Mouse (Mus musculus): ENCODE data around the gene Sncb.

The Sncb gene

DNA sequence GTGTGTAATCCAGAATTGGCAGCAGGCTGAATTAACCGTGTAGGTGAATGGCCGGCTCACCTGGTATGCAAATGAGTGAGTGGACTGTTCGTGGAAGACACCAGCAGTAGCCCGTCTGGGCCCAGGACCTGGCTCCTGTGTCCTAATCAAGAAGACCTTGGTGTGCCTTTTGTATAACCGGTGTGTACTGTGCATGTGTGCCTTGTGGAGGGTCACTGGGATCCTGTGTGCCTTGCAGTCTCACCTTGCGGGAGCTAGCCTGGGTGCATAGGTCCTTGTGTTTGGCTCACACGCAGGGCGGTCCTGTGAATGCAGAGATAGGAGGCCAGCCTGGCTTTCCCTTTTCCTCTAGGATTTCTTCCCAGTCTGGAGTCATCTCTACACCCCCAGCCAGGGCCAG, 18.2 kb downstream of the Sncb start:
- DNase-seq, result no peak

GRCm38 (mm10) chr13:54746896-54747295, 19.5 kb downstream of the Sncb start:
- no peak for DNase-seq

GRCm38 (mm10) chr13:54746110-54746509, 20.3 kb downstream of the Sncb start:
- no peak for DNase-seq

DNA sequence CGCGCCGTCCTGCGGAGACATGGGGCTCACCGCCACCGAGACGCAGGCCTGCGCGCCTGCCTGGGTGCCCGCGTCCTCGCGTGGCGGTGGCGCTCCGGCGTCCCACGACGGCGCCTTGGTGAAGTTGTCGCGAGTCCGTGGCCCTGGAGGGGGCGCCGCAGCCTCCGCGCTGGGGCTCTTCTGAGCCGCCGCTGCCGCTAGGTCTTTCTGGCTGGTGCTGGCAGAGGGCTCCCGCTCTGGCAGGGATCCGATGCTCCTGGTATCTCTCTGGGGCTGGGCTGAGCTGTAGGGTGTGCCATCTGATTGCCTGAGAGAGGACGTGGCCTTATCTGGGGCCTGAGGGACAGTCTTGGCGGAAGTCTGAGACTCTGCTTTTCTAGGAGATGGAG, 28.2 kb downstream of the Sncb start:
- DNase-seq, result no peak

- DNase-seq, result peak; percentile 11
Observed at GRCm38 (mm10) chr13:54737488-54738212, 28.7 kb downstream of the Sncb start.

DNA sequence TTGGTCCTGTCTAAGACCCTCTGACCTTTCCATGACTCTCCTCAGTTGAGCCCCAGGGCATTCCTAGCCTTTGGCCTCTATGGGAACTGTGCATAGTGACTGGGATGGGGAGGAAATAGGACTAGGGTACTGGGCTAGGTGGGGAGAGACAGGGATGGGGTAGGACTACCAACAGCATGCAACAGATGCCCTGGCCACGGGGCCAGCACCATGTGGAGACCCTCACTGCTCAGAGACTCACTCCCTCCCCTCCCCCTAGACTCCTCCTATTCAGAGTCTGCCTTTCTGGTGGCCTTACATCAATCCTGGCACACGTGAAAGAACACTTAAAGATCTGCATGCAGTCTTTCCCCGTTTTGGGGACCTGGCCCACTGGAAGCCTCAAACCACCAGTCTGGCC, 29.5 kb downstream of the Sncb start:
- no peak for DNase-seq

DNA sequence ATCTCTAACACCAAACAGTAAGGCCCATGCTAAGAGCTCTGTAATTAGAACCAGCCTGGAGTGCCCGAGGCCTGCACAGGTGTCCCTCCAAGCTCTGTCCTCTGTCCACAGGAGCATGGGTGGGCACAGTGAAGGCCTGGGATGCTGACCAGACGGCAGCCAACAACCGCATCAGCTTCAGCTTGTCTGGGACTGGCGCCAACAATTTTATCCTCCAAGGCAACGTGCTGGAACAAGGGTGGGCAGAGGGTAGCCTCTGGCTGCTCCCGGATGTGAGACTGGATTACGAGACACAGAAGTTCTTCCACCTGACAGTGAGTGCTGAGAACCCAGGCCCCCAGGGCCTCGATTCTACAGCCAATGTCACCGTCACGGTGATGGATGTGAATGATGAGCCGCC, 40.3 kb downstream of the Sncb start:
- no peak for DNase-seq

DNA sequence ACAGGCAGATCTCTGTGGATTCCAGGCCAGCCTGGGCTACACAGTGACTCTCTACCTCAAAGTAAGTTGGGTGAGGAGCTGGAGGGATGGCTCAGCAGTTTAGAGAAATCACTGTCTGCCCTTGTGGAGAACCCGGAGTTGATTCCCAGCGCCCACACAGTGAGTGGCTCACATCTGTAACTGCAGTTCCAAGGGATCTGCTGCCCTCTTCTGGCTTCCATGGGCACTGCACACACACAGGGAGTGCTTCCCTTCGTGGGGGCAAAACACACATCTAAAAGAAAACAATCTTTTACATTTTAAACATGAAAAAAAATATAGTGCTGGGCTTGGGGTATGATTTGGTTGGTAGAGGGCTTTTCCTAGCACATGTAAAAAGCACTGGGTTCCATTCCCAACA, 43.3 kb downstream of the Sncb start:
- DNase-seq, result no peak

DNA sequence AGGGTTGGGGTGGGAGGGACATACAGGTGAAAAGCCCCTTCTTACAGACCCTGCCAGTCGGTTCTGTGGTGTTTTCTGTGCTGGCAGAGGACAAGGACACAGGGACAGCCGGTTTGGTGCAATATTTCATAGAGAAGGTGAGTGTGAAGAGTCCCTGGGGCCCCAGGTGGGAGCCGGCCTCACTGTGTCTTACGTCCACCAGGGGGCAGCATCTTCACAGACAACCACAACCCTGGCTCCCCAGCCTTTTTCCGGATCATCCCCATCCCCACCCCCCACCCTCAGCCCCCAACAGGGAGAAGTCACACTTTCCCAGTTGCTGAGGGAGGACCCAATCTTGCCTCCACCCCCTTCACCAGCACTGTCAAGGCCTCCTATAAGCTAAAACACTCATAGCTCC, 49.5 kb downstream of the Sncb start:
- peak; percentile 42 for DNase-seq

GRCm38 (mm10) chr13:54714996-54715395, 51.4 kb downstream of the Sncb start:
- no peak for DNase-seq

DNA sequence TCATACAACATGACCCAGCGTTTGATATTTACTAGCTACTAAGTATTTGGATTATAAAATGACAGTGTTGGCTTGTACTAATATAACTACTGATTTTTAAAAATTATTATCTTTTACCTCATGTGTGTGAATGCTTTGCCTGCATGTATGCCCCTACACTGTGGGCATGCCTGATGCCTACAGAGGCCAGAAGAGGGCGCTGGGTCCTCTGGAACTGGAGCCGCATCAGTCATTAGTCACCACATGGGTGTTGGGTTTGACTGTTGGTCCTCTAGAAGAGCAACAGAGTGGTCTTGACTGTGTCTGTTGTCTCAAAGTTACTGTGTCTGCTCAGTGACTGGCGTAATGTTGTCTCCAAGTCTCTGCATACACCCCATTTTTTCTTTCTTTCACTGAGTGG, 52.0 kb downstream of the Sncb start:
- DNase-seq, result no peak

DNA sequence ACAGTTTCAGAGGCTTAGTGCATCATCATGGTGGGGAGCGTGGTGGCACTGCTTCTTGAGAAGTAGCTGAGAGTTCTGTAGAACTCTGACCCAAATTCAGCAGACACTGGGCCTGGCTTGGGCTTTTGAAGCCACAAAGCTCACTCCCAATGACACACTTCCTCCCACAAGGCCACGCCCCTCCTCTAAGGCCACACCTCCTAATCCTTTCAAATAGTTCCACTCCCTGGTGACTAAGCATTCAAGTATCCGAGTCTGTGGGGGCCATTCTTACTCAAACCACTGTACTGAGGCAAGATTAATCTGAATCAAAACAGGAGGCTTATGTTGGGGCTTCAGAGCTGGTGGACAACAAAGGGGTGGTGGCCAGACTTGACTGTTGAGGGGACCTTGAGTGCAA, 55.5 kb downstream of the Sncb start:
- DNase-seq, result no peak

Measured in liver (tissue).